Mouse (Mus musculus) ES-E14 (cell line): ENCODE results near the gene Epm2a. TPM values are rescaled to one million over a fixed set of nuclear protein-coding genes. Genes with fewer than 3 reads are reported as not detected.
"Not testable (repeated sequence)": the region's sequence is repeated elsewhere in the genome, so short reads cannot be mapped to it uniquely, and the experiment has no call there.

Source experiments
- DNase-seq: peaks from one replicate; pipeline ENCODE4 v3.0.0-alpha.2; 2013; ENCODE audit warnings: low read depth, low spot score
- H3K27ac ChIP-seq: 2 replicates; pipeline ENCODE4 v1.5.1; 2012; ENCODE audit warnings: low read depth, mild to moderate bottlenecking, low read length, moderate library complexity, mixed read lengths; ENCODE audit not compliant: poor library complexity, insufficient read depth, severe bottlenecking
- H3K36me3 ChIP-seq: 2 replicates; pipeline ENCODE4 v1.6.1; 2012; ENCODE audit warnings: mild to moderate bottlenecking, low read length, moderate library complexity, mixed read lengths; ENCODE audit not compliant: control insufficient read depth, poor library complexity, insufficient read depth, severe bottlenecking
- H3K4me1 ChIP-seq, 2 experiments: fragments of 150-350 bp in 1 of 2; sonication (generic) in 1 of 2; 2 replicates each; pipeline ENCODE4 v1.6.1; 2012; ENCODE audit warnings: low read length in 2 of 2, mild to moderate bottlenecking in 1 of 2, mixed read lengths in 1 of 2; ENCODE audit not compliant: control insufficient read depth in 2 of 2, insufficient read depth in 2 of 2, poor library complexity in 1 of 2
- H3K4me3 ChIP-seq, 2 experiments: fragments of 150-350 bp in 1 of 2; sonication (generic) in 1 of 2; 2 replicates each; pipeline ENCODE4 v1.5.1; 2012; ENCODE audit warnings: low read length in 2 of 2, low read depth in 1 of 2, mild to moderate bottlenecking in 1 of 2, mixed read lengths in 1 of 2; ENCODE audit not compliant: insufficient read depth in 1 of 2, poor library complexity in 1 of 2, severe bottlenecking in 1 of 2
- H3K9ac ChIP-seq: 2 replicates; pipeline ENCODE4 v1.6.1; 2012; ENCODE audit warnings: low read depth, mild to moderate bottlenecking, low read length, mixed read lengths; ENCODE audit not compliant: poor library complexity, insufficient read depth, severe bottlenecking
- H3K9me3 ChIP-seq: fragments of 150-350 bp; sonication (generic); 2 replicates; pipeline ENCODE4 v1.6.1; 2012; ENCODE audit warnings: low read depth, mild to moderate bottlenecking, low read length; ENCODE audit not compliant: control insufficient read depth, insufficient read depth
- CHD2 ChIP-seq: IDR thresholded peaks from 2 replicates; pipeline ENCODE4 v1.6.1; 2014; ENCODE audit warnings: mild to moderate bottlenecking, low read depth, low read length, inconsistent platforms
- HCFC1 ChIP-seq: IDR thresholded peaks from 2 replicates; pipeline ENCODE4 v1.6.1; 2012; ENCODE audit warnings: low read length, inconsistent platforms, borderline replicate concordance; ENCODE audit not compliant: insufficient read depth
- MAFK ChIP-seq: IDR thresholded peaks from 2 replicates; pipeline ENCODE4 v1.6.1; 2014; ENCODE audit warnings: mild to moderate bottlenecking, low read depth, low read length, inconsistent platforms; ENCODE audit not compliant: insufficient read depth
- ZC3H11A ChIP-seq: IDR thresholded peaks from 2 replicates; pipeline ENCODE4 v1.6.1; 2012; ENCODE audit warnings: low read depth, mild to moderate bottlenecking, inconsistent platforms, low read length, borderline replicate concordance
- ZNF384 ChIP-seq: IDR thresholded peaks from 2 replicates; pipeline ENCODE4 v1.6.1; 2012; ENCODE audit warnings: low read depth, low read length, inconsistent platforms
- in situ Hi-C, 2 experiments: fragments of 600-800 bp; cut with MboI; formaldehyde crosslinking; loops; one replicate each; pipeline ENCODE4 v1.15.1; 2025; ENCODE audit warnings: low sequenced_read_pairs in 2 of 2, inconsistent platforms in 1 of 2; ENCODE audit not compliant: unreplicated experiment in 2 of 2
- total RNA-seq: library from RNA; depleted of rRNA; stranded (reverse); fragments of 300-350 nt; gene quantifications from 2 replicates; pipeline ENCODE4 v1.2.3, GENCODE M21; 2012

Epm2a gene
- total RNA-seq, 1 experiment: 1.6 TPM

GRCm38 (mm10) chr10:11309866-11310265 is 33.3 kb upstream of the Epm2a start:
- H3K36me3 ChIP-seq: no peaks in the 10 kb centered on the region
- in situ Hi-C loops: no loop called here
- TF ChIP-seq ZC3H11A: no peak
- no peak for TF ChIP-seq MAFK
- no peak for TF ChIP-seq CHD2
- no peak for TF ChIP-seq ZNF384
- TF ChIP-seq HCFC1: no peak
- H3K4me1 ChIP-seq: no peaks in the 10 kb centered on the region
- no peak overlapping the region for H3K27ac ChIP-seq
- H3K9ac ChIP-seq: no peak overlapping the region
- DNase-seq: no peak
- H3K4me3 ChIP-seq: no peak overlapping the region
- H3K9me3 ChIP-seq: no peaks in the 10 kb centered on the region

- no peak overlapping the region for H3K4me3 ChIP-seq
- H3K27ac ChIP-seq: no peak overlapping the region
- H3K9me3 ChIP-seq: no peaks in the 10 kb centered on the region
- H3K4me1 ChIP-seq: no peaks in the 10 kb centered on the region
- no peak overlapping the region for H3K9ac ChIP-seq
- H3K36me3 ChIP-seq: no peaks in the 10 kb centered on the region
- in situ Hi-C loops: no loop called here
- TF ChIP-seq HCFC1 (no peak), ZC3H11A (no peak), MAFK (no peak), ZNF384 (no peak), CHD2 (no peak)
- no peak for DNase-seq
Measured at GRCm38 (mm10) chr10:11310481-11310880, 32.7 kb upstream of the Epm2a start.

GRCm38 (mm10) chr10:11317856-11318454 is 25.2 kb upstream of the Epm2a start:
- H3K27ac ChIP-seq, H3K9me3 ChIP-seq, H3K9ac ChIP-seq, H3K4me3 ChIP-seq, in situ Hi-C loops, H3K36me3 ChIP-seq, H3K4me1 ChIP-seq, DNase-seq: not testable (repeated sequence)

GRCm38 (mm10) chr10:11319446-11319970 is 23.7 kb upstream of the Epm2a start:
- no peak for DNase-seq
- Histone ChIP-seq H3K4me1 (no peaks in the 10 kb centered on the region), H3K9me3 (no peaks in the 10 kb centered on the region), H3K27ac (no peak overlapping the region), H3K4me3 (no peak overlapping the region), H3K36me3 (no peaks in the 10 kb centered on the region), H3K9ac (no peak overlapping the region)
- TF ChIP-seq MAFK (peak; percentile 81), CHD2 (no peak), ZC3H11A (no peak)
- in situ Hi-C loops: no loop called here

GRCm38 (mm10) chr10:11322316-11322715 is 20.9 kb upstream of the Epm2a start:
- no peak for DNase-seq
- TF ChIP-seq ZNF384 (no peak), ZC3H11A (no peak), CHD2 (no peak), HCFC1 (no peak), MAFK (no peak)
- Histone ChIP-seq H3K36me3 (no peaks in the 10 kb centered on the region), H3K9me3 (no peaks in the 10 kb centered on the region), H3K9ac (no peak overlapping the region), H3K4me3 (no peak overlapping the region), H3K27ac (no peak overlapping the region), H3K4me1 (no peaks in the 10 kb centered on the region)
- in situ Hi-C loops: no loop called here
